Mouse (Mus musculus): ENCODE data around the gene 2010003K11Rik. TPM values are rescaled to one million over a fixed set of nuclear protein-coding genes. Genes with fewer than 3 reads are reported as not detected.
"Not testable (repeated sequence)": the region's sequence is repeated elsewhere in the genome, so short reads cannot be mapped to it uniquely, and the experiment has no call there.

Gene 2010003K11Rik
- polyA plus RNA-seq, 1 experiment from 2014 or later, result not detected

DNA sequence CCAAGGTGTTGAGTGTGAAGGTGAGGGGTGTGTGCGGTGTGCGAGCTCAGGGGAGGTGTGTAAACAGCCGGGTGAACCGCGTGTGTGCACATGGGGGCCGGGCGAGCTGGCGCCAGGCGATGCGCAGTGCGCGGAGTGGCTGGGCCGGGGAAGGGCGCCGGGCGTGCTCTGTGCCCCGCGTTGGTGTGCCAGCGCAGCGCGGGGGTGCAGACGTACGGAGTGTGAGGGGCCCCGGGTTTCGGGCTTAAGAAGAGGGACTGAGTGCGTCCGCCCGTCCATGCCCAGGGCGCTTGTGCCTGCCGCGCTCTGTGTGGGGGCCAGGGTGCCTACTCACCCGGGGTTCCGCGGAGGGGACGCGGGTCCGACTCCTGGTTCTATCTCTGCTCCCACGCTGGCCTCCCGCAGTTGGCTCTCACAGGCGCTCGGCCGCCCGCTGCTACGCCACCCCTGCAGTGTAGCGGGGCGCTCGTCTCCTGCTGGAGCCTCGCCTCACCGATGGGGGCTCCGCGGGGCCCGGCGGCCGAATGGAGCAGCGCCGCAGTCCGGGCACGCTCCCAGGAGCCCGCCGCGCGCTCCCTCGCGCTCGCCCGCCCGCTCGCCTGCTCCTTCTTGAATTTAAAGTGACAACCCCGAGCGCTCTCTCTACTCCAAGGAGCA lies 21.7 kb downstream of the 2010003K11Rik start:
- H3K4me3 ChIP-seq, result peak overlapping the region; percentile 55
- under 1% methylated on average over 70 of the region's 70 CpGs for WGBS
- H3K27me3 ChIP-seq, result peaks cover 39% of the 10 kb centered on the region
- peak overlapping the region; percentile 99 for H3K4me2 ChIP-seq
- H3K4me1 ChIP-seq, result peaks cover 14% of the 10 kb centered on the region
- no peaks in the 10 kb centered on the region for H3K36me3 ChIP-seq
- no peaks in the 10 kb centered on the region for H3K9me3 ChIP-seq
- no peak overlapping the region for H3K27ac ChIP-seq
- peak; percentile 33; the same call in 1 of the 2 replicates for ATAC-seq (ENCODE audit: insufficient number of reproducible peaks, low FRiP score, low TSS enrichment, low read depth)
- peak overlapping the region; percentile 33 for H3K9ac ChIP-seq

DNA sequence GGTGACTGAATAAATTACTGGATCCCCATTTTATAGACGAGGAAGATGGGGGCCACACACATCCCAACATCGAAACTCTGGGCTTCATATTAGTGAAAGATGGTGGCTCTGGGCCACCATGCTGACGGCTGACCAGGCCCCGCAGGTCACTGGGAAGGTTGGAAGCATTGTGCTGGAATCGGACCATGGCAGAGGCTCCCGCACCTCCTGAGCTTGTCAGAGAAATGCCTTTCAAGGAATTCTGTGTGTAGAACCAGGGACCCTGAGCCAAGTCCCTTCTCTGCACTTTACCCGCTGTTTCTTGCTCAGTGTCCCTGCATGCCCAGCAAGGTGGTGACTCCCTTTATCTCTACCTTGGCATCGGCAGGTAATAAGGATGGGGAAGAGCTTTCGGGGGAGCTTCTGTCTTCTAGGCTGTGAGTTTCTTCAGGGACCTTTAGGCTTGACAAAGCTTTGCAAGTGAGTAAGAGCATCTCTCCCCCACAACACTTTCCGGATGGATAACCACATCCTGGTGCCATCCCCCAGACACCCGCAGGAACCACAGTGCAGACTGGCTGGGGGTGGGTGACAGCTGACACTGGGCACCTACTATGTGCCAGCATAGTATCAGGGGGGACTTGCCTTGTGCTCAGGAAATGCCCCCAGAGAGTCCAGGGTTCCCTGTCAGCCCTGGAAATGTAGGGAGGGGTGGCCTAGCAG lies 23.0 kb downstream of the 2010003K11Rik start:
- Histone ChIP-seq H3K27me3 (peaks cover 39% of the 10 kb centered on the region), H3K9ac (no peak overlapping the region), H3K4me1 (peaks cover 14% of the 10 kb centered on the region), H3K4me2 (no peak overlapping the region), H3K27ac (no peak overlapping the region), H3K4me3 (no peak overlapping the region), H3K36me3 (no peaks in the 10 kb centered on the region), H3K9me3 (no peaks in the 10 kb centered on the region)
- ATAC-seq (ENCODE audit: insufficient number of reproducible peaks, low FRiP score, low TSS enrichment, low read depth), result no peak
- WGBS, result 74% methylated on average over 11 of the region's 11 CpGs

DNA sequence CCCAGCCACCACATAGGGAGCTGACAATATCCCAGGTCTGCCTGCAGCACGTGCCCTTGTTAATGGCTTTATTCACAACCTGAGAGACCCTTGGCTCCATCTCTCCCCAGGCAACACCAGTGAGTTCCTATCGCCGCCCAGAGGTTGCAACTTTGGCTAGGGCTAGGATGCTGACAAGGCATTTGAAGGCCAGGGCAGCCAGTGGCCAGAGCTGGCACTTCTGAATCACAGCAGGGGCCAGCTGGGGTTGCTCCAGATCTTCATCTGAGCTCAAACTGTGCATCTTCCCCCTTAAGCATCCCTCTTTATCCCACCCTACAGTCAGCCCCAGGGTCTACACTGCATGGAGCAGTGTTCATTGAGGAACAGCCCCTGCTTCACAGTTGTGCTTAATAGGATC lies 23.6 kb downstream of the 2010003K11Rik start:
- Histone ChIP-seq H3K27me3 (peaks cover 39% of the 10 kb centered on the region), H3K9me3 (no peaks in the 10 kb centered on the region), H3K4me1 (peaks cover 14% of the 10 kb centered on the region), H3K36me3 (no peaks in the 10 kb centered on the region), H3K4me2 (no peak overlapping the region), H3K4me3 (no peak overlapping the region), H3K9ac (no peak overlapping the region), H3K27ac (no peak overlapping the region)
- WGBS, result 51% methylated on average over 3 of the region's 3 CpGs
- no peak for ATAC-seq (ENCODE audit: insufficient number of reproducible peaks, low FRiP score, low TSS enrichment, low read depth)

DNA sequence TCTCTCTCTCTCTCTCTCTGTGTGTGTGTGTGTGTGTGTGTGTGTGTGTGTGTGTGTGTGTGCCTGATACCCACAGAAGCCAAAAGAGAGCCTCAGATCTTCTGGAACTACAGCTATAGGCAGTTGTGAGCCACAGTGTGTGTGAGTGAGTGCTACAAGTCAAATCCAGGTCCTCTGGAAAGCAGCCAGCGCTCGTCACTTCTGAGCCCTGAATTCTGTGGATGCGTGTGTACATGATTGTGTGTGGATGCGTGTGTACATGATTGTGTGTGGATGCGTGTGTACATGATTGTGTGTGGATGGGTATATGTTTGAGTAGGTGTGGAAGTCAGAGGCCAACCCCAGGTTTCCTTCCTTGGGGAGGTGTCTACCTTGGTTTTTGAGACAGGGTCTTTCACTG lies 24.8 kb downstream of the 2010003K11Rik start:
- Histone ChIP-seq H3K27me3 (peaks cover 35% of the 10 kb centered on the region), H3K4me3 (no peak overlapping the region), H3K36me3 (no peaks in the 10 kb centered on the region), H3K27ac (no peak overlapping the region), H3K9me3 (no peaks in the 10 kb centered on the region), H3K4me1 (peaks cover 14% of the 10 kb centered on the region), H3K9ac (no peak overlapping the region), H3K4me2 (no peak overlapping the region)
- ATAC-seq (ENCODE audit: insufficient number of reproducible peaks, low FRiP score, low TSS enrichment, low read depth), result no peak
- WGBS, result 78% methylated on average over 5 of the region's 5 CpGs

DNA sequence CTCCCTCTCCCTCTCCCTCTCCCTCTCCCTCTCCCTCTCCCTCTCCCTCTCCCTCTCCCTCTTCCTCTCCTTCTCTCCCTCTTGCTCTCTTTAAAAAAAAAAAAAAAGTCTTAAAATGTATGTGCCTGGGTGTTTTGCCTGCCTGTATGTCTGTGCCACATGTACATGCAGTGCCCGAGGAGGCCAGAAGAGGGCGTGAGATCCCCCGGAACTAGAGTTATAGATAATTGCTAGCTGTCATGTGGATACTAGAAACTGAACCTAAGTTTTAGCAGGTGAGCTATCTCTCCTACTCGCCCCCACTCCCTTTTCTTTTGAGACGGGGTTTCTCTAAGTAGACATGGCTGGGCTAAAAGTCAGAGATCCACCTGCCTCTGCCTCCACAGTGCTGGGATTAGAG lies 30.0 kb downstream of the 2010003K11Rik start:
- Histone ChIP-seq H3K4me3 (no peak overlapping the region), H3K27ac (no peak overlapping the region), H3K9me3 (no peaks in the 10 kb centered on the region), H3K27me3 (no peaks in the 10 kb centered on the region), H3K9ac (no peak overlapping the region), H3K36me3 (no peaks in the 10 kb centered on the region), H3K4me2 (no peak overlapping the region), H3K4me1 (no peaks in the 10 kb centered on the region)
- no peak for ATAC-seq (ENCODE audit: insufficient number of reproducible peaks, low FRiP score, low TSS enrichment, low read depth)
- WGBS, result 30% methylated on average over 5 of the region's 5 CpGs

DNA sequence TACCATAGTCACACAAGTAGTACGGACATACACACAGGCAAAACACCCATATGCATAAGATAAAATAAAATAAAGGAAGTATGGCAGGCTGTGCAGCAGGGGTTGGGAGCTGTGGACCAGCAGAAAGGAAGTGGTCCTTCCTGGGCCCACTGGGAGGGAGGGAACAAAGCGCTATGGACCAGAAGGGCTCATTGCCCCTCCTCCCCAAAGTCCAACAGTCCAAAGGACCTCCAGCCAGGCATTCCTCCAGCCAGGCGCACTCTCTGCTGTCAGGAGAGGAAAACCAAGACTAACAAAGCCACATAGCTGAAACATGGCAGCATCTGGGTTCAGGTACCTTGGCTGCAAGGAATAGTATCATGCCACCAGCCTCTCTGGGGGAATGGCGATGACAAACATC lies 33.7 kb downstream of the 2010003K11Rik start:
- 90% methylated on average over 4 of the region's 4 CpGs for WGBS
- no peaks in the 10 kb centered on the region for H3K36me3 ChIP-seq
- H3K27me3 ChIP-seq, result no peaks in the 10 kb centered on the region
- no peak overlapping the region for H3K4me3 ChIP-seq
- H3K4me1 ChIP-seq, result no peaks in the 10 kb centered on the region
- no peaks in the 10 kb centered on the region for H3K9me3 ChIP-seq
- H3K4me2 ChIP-seq, result no peak overlapping the region
- no peak for ATAC-seq (ENCODE audit: insufficient number of reproducible peaks, low FRiP score, low TSS enrichment, low read depth)
- H3K27ac ChIP-seq, result no peak overlapping the region
- H3K9ac ChIP-seq, result no peak overlapping the region

DNA sequence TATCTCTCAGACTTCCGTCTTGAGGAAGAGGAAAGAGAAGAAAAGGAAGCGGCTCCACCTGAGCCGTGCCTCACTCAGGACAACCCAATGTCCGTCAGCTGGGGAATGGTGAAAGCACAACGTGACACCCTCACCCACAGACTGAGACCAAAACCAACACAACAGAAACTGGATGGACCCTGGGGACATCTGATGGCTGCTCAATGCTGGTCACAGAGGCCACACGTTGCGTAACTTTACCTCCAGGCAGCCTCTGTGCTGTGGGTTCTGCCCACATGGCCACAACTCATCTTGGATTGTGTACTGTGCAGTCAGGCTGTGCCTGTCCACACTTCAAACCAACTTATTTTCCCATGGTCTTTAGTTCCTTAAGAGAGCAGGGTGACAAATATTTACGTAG lies 36.4 kb downstream of the 2010003K11Rik start:
- H3K9ac ChIP-seq, result no peak overlapping the region
- 87% methylated on average over 8 of the region's 8 CpGs for WGBS

DNA sequence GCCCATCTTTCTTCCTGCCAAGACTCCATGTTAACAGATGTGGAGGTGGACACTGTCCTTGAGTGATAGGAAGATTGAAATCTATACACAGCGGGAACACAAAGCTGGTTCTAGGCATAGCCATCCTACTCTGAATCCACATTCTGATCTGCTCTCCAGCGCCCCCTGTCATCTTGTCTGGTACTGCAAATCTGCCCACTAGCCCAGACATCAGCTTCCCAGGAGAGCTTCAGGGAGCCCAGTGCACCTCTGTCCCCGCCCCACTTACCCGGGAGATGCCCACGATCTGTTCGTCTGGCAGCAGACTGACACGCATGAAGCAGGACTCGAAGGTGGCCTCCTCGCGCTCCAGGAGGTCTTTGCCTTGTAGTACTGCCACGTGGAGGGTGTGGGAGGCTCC lies 42.2 kb downstream of the 2010003K11Rik start:
- Histone ChIP-seq H3K36me3 (no peaks in the 10 kb centered on the region), H3K4me2 (no peak overlapping the region), H3K9ac (no peak overlapping the region), H3K27ac (no peak overlapping the region), H3K4me3 (no peak overlapping the region), H3K9me3 (no peaks in the 10 kb centered on the region), H3K4me1 (peaks cover 4% of the 10 kb centered on the region; the same call in 1 of the 2 replicates), H3K27me3 (no peaks in the 10 kb centered on the region; the same call in 1 of the 2 replicates)
- 15% methylated on average over 11 of the region's 11 CpGs for WGBS
- ATAC-seq (ENCODE audit: insufficient number of reproducible peaks, low FRiP score, low TSS enrichment, low read depth), result no peak

More for the DNA sequence above, 36.4 kb downstream of the 2010003K11Rik start:
- Histone ChIP-seq H3K4me2 (no peak overlapping the region), H3K4me1 (no peaks in the 10 kb centered on the region), H3K36me3 (no peaks in the 10 kb centered on the region), H3K27ac (no peak overlapping the region), H3K4me3 (no peak overlapping the region), H3K9me3 (no peaks in the 10 kb centered on the region), H3K27me3 (no peaks in the 10 kb centered on the region)
- ATAC-seq (ENCODE audit: insufficient number of reproducible peaks, low FRiP score, low TSS enrichment, low read depth), result no peak

DNA sequence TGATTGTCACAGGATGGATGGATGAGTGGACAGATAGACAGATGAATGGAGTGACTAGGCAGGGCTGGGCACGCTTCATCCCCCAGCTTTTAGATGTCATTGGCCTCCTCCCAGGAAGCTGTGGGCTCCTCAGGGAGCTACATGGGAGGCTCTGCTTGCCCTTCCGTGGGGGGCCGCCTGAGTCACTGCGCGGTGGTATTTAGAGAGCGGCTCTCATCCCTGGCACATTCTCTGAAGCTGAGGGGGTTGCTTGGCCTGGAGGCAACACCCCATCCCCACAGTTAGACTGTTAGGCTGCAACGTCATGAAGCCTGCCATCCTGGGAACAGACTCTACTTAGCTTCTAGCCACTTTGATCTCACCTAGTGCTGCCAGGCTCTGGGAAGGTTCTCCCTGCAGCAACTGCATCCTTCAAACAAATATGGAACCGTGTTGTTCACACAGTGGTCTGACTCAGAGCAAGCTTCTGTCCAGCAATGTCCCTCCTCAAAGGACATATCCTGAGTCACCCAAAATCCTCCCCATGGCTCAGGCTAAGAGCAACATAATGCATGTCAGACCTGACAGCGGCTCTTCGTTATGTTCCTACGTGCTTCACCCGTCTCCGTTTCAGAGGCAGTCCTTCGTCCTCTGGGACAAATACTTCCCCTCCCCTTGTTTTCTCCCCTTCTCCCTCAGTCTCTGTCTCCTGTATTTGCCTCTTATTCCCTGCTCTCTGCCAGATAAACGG lies 43.1 kb downstream of the 2010003K11Rik start:
- Histone ChIP-seq H3K27me3 (no peaks in the 10 kb centered on the region; the same call in 1 of the 2 replicates), H3K27ac (no peak overlapping the region), H3K9me3 (no peaks in the 10 kb centered on the region), H3K9ac (no peak overlapping the region), H3K4me3 (no peak overlapping the region), H3K36me3 (no peaks in the 10 kb centered on the region), H3K4me2 (no peak overlapping the region), H3K4me1 (peaks cover 4% of the 10 kb centered on the region; the same call in 1 of the 2 replicates)
- no peak for ATAC-seq (ENCODE audit: insufficient number of reproducible peaks, low FRiP score, low TSS enrichment, low read depth)
- 76% methylated on average over 15 of the region's 15 CpGs for whole genome bisulfite sequencing

DNA sequence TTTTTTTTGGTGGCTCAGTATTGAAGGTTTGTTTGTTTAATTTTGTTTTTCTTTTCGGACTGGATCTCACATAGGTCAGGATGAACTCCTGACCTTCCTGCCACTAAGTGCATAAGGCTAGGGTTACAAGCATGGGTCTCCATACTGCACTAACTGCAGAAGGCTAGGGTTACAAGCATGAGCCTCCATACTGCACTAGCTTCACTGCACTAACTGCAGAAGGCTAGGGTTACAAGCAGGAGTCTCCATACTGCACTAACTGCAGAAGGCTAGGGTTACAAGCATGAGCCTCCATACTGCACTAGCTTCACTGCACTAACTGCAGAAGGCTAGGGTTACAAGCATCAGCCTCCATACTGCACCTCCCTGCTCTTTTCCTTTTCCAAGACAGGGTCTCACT lies 44.3 kb downstream of the 2010003K11Rik start:
- H3K27ac ChIP-seq; ATAC-seq (ENCODE audit: insufficient number of reproducible peaks, low FRiP score, low TSS enrichment, low read depth); H3K4me3 ChIP-seq; H3K4me2 ChIP-seq; H3K36me3 ChIP-seq; H3K9me3 ChIP-seq; H3K9ac ChIP-seq; H3K4me1 ChIP-seq; H3K27me3 ChIP-seq: not testable (repeated sequence)
- WGBS, result 21% methylated on average over 1 of the region's 1 CpGs

DNA sequence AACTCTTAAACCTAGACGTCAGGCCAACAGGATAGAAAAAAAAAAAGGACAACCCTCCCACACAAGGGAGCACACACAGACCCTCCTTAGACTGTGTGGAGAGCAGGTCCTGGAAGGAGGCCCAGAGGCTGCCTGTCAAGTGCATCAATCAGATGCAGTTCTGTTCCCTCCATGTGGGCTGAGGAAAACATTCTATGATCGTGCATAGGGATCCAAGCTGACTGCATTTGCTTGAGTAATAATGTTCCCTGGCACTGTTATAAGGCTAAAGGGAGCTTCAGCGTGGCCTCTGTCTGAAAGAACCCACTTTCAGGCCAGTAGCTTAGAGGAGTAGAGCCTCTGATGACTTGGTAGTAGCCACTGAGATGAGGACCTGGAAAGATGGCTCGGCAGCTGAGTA lies 45.9 kb downstream of the 2010003K11Rik start:
- Histone ChIP-seq H3K4me1 (peaks cover 4% of the 10 kb centered on the region; the same call in 1 of the 2 replicates), H3K9me3 (no peaks in the 10 kb centered on the region), H3K9ac (no peak overlapping the region), H3K4me3 (no peak overlapping the region), H3K27ac (no peak overlapping the region), H3K27me3 (no peaks in the 10 kb centered on the region; the same call in 1 of the 2 replicates), H3K36me3 (no peaks in the 10 kb centered on the region), H3K4me2 (no peak overlapping the region)
- no peak for ATAC-seq (ENCODE audit: insufficient number of reproducible peaks, low FRiP score, low TSS enrichment, low read depth)
- WGBS, result 40% methylated on average over 4 of the region's 4 CpGs

DNA sequence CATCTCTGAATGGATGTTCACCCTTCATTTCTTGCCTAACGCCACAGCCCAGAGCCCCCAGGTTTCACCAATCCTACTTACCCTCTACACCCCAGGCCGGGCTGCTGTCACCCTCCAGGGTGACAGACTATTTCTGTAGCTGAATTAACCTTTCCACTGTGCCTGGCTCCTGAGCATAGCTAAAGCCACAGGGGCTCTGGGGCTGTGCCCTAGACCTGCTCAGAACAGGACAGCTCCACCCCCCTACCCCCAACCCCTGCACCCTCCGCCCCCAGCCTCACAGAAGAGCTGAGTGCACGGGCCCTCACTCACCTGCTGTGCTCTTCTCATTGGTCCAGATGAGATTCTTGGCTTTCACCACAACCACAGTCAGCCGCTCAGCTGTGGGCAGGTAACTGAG lies 46.4 kb downstream of the 2010003K11Rik start:
- Histone ChIP-seq H3K36me3 (no peaks in the 10 kb centered on the region), H3K4me3 (no peak overlapping the region), H3K4me2 (no peak overlapping the region), H3K9me3 (no peaks in the 10 kb centered on the region), H3K27ac (no peak overlapping the region), H3K4me1 (peaks cover 4% of the 10 kb centered on the region; the same call in 1 of the 2 replicates), H3K9ac (no peak overlapping the region), H3K27me3 (no peaks in the 10 kb centered on the region; the same call in 1 of the 2 replicates)
- 34% methylated on average over 5 of the region's 5 CpGs for WGBS
- ATAC-seq (ENCODE audit: insufficient number of reproducible peaks, low FRiP score, low TSS enrichment, low read depth), result no peak

Data from limb, embryonic 15.5 days (tissue).